Mouse (Mus musculus) lung, embryonic 14.5 days (tissue): ENCODE results near the gene Sept5. TPM values are rescaled to one million over a fixed set of nuclear protein-coding genes. Genes with fewer than 3 reads are reported as not detected.

Experiments
- ATAC-seq: fragments of 200-750 bp; cut with Nextera tagmentation; 2 replicates; pipeline ENCODE4 v1.8.0; 2017; ENCODE audit warnings: mild to moderate bottlenecking, moderate TSS enrichment, moderate library complexity; ENCODE audit not compliant: insufficient read depth
- DNase-seq: peaks from one replicate; pipeline ENCODE4 v3.0.0-alpha.2; 2015
- H3K27ac ChIP-seq: fragments of 300-500 bp; sonication (generic); 2 replicates; pipeline ENCODE4 v1.5.1; 2014; ENCODE audit warnings: low read depth, mild to moderate bottlenecking, moderate library complexity
- H3K27me3 ChIP-seq: fragments of 300-500 bp; sonication (generic); 2 replicates; pipeline ENCODE4 v1.6.1; 2014; ENCODE audit warnings: low read length, control low read depth; ENCODE audit not compliant: insufficient read depth
- H3K36me3 ChIP-seq: fragments of 300-500 bp; sonication (generic); 2 replicates; pipeline ENCODE4 v1.6.1; 2014; ENCODE audit warnings: control low read depth; ENCODE audit not compliant: insufficient read depth
- H3K4me1 ChIP-seq: fragments of 300-500 bp; sonication (generic); 2 replicates; pipeline ENCODE4 v1.6.1; 2014; ENCODE audit warnings: antibody characterized with exemption, control low read depth; ENCODE audit not compliant: insufficient read depth
- H3K4me2 ChIP-seq: fragments of 300-500 bp; sonication (generic); 2 replicates; pipeline ENCODE4 v1.6.1; 2014; ENCODE audit warnings: mild to moderate bottlenecking
- H3K4me3 ChIP-seq: fragments of 300-500 bp; sonication (generic); 2 replicates; pipeline ENCODE4 v1.5.1; 2014; ENCODE audit warnings: low read depth, low read length
- H3K9ac ChIP-seq: fragments of 300-500 bp; sonication (generic); 2 replicates; pipeline ENCODE4 v1.6.1; 2014
- H3K9me3 ChIP-seq: fragments of 300-500 bp; sonication (generic); 2 replicates; pipeline ENCODE4 v1.6.1; 2016; ENCODE audit warnings: low read depth, low read length, control low read depth
- CTCF ChIP-seq: IDR thresholded peaks from 2 replicates; pipeline ENCODE4 v1.5.1; 2016; ENCODE audit warnings: antibody characterized with exemption, low read depth
- WGBS: fragments of 180-500 bp; shearing (Covaris S2); extraction: QIAGEN DNeasy Blood & Tissue Kit; methylation state at CpG from one replicate; pipeline ENCODE4 v1.1.7; 2014; 5-methylcytosine and 5-hydroxymethylcytosine counted together
- polyA plus RNA-seq: library from polyadenylated mRNA; unstranded; fragments of >200 nt; fragmentation: Nextera tagmentation; extraction: Ambion mirVana; gene quantifications from 2 replicates; pipeline ENCODE4 v1.2.1, GENCODE M21; 2014

Sept5 gene
- polyA plus RNA-seq, 1 experiment from 2014 or later: 19.3 TPM

DNA sequence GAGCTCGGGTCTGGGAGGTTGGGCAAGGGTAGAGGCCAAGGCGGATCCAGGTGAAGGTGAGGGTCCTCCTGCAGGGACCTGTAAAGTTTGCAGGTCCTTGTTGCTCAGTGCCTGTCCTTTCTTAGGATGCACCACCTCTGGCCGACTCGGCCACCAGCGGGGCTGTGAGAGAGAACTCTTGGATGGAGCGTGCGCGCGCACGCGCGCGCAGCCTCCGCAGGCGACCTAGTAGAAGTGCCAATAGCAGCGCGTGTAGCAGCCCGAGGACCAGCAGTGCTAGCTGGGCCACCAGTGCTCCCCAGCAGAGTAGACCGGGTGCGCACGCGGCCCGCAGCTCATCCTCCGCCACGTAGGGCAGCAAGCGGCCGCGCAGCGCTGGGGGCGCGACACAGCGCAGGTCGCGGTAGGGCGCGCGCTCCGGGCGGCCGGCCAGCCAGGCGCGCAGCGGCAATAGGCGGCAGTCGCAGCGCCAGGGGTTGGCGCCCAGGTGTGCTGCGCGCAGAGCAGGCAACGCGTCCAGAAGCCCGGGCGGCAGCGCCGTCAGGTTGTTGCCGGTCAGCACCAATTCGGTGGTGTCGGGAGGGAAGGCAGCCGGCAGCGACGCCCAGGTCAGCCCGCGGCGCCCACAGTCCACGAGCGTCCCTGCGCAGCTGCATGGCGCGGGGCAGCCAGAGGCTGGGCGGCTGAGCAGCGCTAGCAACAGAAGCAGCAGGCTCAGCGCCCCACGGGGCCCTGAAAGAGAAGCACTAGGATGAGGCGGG lies 9.0 kb downstream of the Sept5 start:
- peaks cover 72% of the 10 kb centered on the region for H3K27me3 ChIP-seq
- peaks cover 7% of the 10 kb centered on the region for H3K4me1 ChIP-seq
- peaks cover 26% of the 10 kb centered on the region; the same call in 1 of the 2 replicates for H3K36me3 ChIP-seq
- no peak for TF ChIP-seq CTCF
- 1% methylated on average over 73 of the region's 74 CpGs for WGBS
- H3K9ac ChIP-seq: peak overlapping the region; percentile 38
- peak; percentile 75 for DNase-seq
- H3K27ac ChIP-seq: no peak overlapping the region
- H3K4me2 ChIP-seq: peak overlapping the region; percentile 92
- peak; percentile 39 for ATAC-seq
- no peaks in the 10 kb centered on the region for H3K9me3 ChIP-seq
- peak overlapping the region; percentile 52 for H3K4me3 ChIP-seq

DNA sequence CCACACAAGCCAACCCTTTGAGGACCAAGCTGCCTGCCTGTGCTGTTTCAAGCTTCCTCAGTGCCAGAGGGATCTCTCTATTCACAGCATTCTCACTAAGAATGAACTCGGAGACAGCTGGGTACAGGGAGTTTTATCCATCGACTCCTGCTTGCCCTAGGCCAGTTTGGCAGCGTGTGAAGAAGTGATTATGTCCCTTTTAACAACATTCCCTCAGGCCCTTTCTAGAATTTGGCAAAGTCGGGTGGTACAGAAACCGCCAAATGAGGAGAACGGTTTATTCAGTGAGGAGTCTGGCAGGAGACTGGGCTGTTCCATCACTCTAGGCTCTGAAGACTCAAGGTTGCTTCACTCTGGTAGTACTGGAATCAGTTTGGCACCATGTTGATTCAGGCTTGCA lies 9.6 kb downstream of the Sept5 start:
- WGBS: 43% methylated on average over 6 of the region's 6 CpGs
- peak overlapping the region; percentile 92 for H3K4me2 ChIP-seq
- DNase-seq: no peak
- H3K4me1 ChIP-seq: peaks cover 6% of the 10 kb centered on the region; the same call in 1 of the 2 replicates
- H3K27me3 ChIP-seq: peaks cover 66% of the 10 kb centered on the region
- peaks cover 26% of the 10 kb centered on the region; the same call in 1 of the 2 replicates for H3K36me3 ChIP-seq
- no peak overlapping the region for H3K9ac ChIP-seq
- ATAC-seq: no peak
- no peak for TF ChIP-seq CTCF
- H3K9me3 ChIP-seq: no peaks in the 10 kb centered on the region
- H3K4me3 ChIP-seq: peak overlapping the region; percentile 52; the same call in 1 of the 2 replicates
- H3K27ac ChIP-seq: no peak overlapping the region

DNA sequence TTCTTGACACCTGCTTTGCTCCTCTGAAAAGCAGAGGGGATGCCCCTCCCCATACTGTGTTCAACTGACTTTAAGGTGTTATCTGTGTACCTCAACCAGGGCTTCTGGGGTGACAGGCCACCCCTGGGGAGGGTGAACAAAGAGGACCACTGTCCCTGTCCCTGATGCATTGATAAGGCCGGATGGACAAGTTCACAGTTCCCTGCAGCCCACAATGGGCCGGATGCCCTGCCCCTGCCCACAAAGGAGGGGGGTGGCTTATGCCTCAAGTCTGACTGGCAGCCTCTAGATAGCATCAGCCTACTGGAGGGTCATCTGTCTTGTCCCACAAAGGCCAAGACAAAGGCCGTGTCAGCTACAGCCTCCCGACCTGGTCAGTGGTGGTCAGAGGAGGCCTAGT lies 10.6 kb downstream of the Sept5 start:
- Histone ChIP-seq H3K27me3 (peaks cover 55% of the 10 kb centered on the region), H3K27ac (no peak overlapping the region), H3K4me1 (peaks cover 6% of the 10 kb centered on the region; the same call in 1 of the 2 replicates), H3K9me3 (no peaks in the 10 kb centered on the region), H3K9ac (no peak overlapping the region), H3K36me3 (peaks cover 19% of the 10 kb centered on the region; the same call in 1 of the 2 replicates), H3K4me3 (no peak overlapping the region), H3K4me2 (no peak overlapping the region)
- TF ChIP-seq CTCF: no peak
- ATAC-seq (no peak), DNase-seq (no peak)
- WGBS: 52% methylated on average over 4 of the region's 4 CpGs

DNA sequence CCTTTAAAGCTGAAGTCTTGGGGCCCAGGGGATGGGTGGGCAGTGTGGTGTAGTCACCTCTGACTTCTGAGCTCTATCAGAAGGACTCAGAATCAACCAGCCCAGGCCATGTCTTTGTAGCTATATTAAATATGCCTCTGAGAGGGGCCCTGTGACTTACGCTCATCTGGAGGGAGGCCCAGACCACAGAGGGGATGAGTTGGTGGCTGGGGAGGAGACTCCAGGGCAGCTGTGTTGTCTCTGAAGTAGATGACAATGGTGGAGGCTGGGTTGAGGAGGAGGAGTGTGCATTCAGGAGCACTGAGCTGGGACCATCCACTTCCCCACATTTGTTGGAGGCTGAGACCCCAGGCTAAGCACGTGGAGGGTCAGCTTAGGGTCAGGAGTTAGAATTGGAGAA lies 11.5 kb downstream of the Sept5 start:
- Histone ChIP-seq H3K4me2 (no peak overlapping the region), H3K4me3 (no peak overlapping the region), H3K9ac (no peak overlapping the region), H3K27ac (no peak overlapping the region), H3K4me1 (peaks cover 6% of the 10 kb centered on the region; the same call in 1 of the 2 replicates), H3K9me3 (no peaks in the 10 kb centered on the region), H3K27me3 (peaks cover 47% of the 10 kb centered on the region), H3K36me3 (peaks cover 12% of the 10 kb centered on the region; the same call in 1 of the 2 replicates)
- WGBS: 59% methylated on average over 2 of the region's 2 CpGs
- ATAC-seq: no peak
- no peak for TF ChIP-seq CTCF
- DNase-seq: no peak

DNA sequence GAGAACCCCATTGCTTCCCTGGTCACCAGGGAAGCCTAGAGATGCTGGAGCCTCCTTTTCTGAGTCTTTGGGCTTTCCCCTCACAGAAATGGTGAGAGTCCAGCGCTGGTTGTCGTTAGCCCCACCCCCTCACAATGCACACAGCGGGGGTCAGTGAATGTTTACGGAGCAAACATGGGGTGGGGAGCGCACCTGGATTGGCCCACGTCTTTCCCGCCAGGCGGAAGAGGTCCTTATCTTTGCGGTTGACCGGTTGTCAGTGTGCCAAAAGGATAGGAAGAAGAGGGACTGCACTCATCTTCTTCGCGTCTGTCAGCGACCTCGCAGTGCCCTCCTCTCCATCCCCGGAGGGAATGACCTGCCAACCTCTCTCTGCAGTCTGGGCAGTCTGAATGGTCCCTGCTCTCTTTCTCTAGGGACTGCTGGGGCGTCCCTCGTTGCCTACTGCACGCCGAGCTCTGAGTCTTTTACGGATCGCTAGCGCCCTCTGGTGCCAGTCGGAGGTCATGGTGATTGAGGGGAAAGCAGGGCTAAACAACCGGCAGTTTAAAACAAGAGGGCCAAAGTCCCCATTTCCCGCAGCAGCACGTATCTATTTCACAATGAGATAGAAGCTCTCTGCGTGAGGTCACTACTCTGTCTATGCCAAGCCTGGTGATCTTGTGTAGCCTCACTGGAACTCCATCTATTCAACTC lies 12.2 kb downstream of the Sept5 start:
- H3K36me3 ChIP-seq: peaks cover 4% of the 10 kb centered on the region; the same call in 1 of the 2 replicates
- H3K9me3 ChIP-seq: no peaks in the 10 kb centered on the region
- peak overlapping the region; percentile 59 for H3K4me2 ChIP-seq
- peaks cover 39% of the 10 kb centered on the region for H3K27me3 ChIP-seq
- no peak overlapping the region for H3K4me3 ChIP-seq
- no peak overlapping the region for H3K9ac ChIP-seq
- peak; percentile 97 for DNase-seq
- H3K4me1 ChIP-seq: peaks cover 6% of the 10 kb centered on the region; the same call in 1 of the 2 replicates
- TF ChIP-seq CTCF: peak; percentile 97
- peak; percentile 58 for ATAC-seq
- H3K27ac ChIP-seq: no peak overlapping the region
- WGBS: under 1% methylated on average over 27 of the region's 27 CpGs

DNA sequence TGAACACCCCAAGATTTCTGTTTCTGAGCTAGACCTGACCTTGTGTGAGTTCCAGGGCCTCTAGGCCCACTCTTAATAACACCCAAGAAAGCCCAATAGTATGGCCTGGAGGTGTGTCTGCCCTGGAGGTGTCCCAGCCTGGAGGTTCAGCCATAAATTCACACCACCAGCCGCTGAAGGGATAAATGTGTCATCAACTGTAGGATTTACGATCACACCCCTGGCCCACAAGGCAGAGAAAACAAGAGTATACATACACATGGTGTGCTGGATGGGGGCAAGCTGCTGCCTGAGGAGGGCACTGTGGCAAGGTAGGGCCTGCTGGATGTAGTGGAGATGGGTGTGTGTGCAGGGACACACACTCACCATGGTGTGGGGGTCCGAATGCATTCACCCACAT lies 16.5 kb downstream of the Sept5 start:
- no peak overlapping the region for H3K4me3 ChIP-seq
- no peak overlapping the region for H3K4me2 ChIP-seq
- no peaks in the 10 kb centered on the region for H3K36me3 ChIP-seq
- no peak overlapping the region for H3K9ac ChIP-seq
- DNase-seq: no peak
- no peak for TF ChIP-seq CTCF
- no peaks in the 10 kb centered on the region for H3K9me3 ChIP-seq
- 65% methylated on average over 3 of the region's 3 CpGs for WGBS
- H3K4me1 ChIP-seq: peaks cover 19% of the 10 kb centered on the region
- no peak for ATAC-seq
- H3K27ac ChIP-seq: no peak overlapping the region
- 0 out of 2 replicates have a peak, but pooled peaks cover 7% of the 10 kb centered on the region for H3K27me3 ChIP-seq

DNA sequence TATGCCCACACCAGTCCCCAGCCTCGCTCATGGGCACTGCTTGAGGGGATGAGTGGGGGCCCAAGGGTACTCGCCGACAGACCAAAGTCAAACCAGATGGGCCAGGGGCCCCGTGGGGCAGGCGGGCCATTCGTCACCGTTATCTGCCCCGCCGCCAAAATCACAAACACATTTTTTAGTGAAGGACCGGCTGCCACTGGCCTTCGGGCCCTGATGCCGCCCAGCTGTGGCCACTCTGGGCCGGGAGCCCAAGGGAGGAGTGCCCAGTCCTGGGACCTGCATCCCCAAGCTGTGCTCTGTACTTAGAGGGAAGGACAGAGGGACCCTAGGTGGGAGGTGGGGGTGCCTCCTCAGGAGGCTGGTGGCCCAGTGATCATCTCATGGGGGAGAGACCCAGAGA lies 18.0 kb downstream of the Sept5 start:
- Histone ChIP-seq H3K9me3 (no peaks in the 10 kb centered on the region), H3K4me2 (no peak overlapping the region), H3K27me3 (0 out of 2 replicates have a peak, but pooled peaks cover 7% of the 10 kb centered on the region), H3K27ac (no peak overlapping the region), H3K9ac (peak overlapping the region; percentile 17; the same call in 1 of the 2 replicates), H3K4me1 (peaks cover 16% of the 10 kb centered on the region), H3K4me3 (no peak overlapping the region), H3K36me3 (no peaks in the 10 kb centered on the region)
- TF ChIP-seq CTCF: no peak
- DNase-seq: peak; percentile 63
- 22% methylated on average over 13 of the region's 13 CpGs for WGBS
- ATAC-seq: peak; percentile 44; the same call in 1 of the 2 replicates
